Mouse (Mus musculus): ENCODE measurements around the gene Gcg. TPM values are rescaled to one million over a fixed set of nuclear protein-coding genes. Genes with fewer than 3 reads are reported as not detected.

Gcg gene
- polyA plus RNA-seq, 1 experiment from 2014 or later, result 54.8 TPM

DNA sequence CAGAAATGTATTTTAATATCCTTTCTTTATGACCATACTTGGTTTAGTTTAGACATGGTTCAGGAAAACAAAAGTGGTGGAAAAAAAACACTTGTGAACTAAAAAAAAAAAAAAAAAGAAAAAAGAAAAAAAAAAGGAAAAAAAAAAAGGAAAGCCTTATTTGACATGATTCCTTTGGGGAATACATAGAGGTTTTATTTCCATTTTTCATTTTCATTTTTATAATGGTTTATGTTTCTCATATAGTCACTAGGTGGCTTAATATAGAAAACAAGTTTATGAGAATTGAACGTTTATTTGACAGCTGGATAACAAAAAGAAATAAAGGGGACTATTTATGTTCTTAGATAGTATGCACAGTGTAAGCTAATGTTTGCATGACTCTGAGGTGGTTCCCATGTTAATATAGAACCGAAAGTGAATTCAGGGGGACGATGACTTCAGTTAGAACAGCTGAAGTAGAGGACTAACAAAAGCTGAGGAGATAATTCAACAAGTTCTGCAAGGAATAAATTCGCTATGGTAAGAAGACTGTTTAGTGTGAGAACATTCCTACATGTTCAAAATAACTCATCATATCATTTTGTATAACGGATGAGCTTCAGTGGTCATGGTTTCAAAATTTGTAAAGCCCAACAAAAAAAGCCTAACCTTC, 33.6 kb downstream of the Gcg start:
- Histone ChIP-seq H3K9me3 (replicated peaks; ENCODE audit: control insufficient read depth, low read length) (no peaks in the 10 kb centered on the region), H3K4me1 (ENCODE audit: control insufficient read depth, insufficient read depth, low read length) (no peaks in the 10 kb centered on the region), H3K9ac (ENCODE audit: low read length) (no peak overlapping the region), H3K4me3 (replicated peaks; ENCODE audit: low read length) (no peak overlapping the region), H3K4me2 (ENCODE audit: low read depth, low read length) (no peak overlapping the region), H3K27me3 (ENCODE audit: control insufficient read depth, insufficient read depth, low read length) (no peaks in the 10 kb centered on the region), H3K36me3 (ENCODE audit: control insufficient read depth, insufficient read depth, low read length) (no peaks in the 10 kb centered on the region), H3K27ac (ENCODE audit: low read length) (no peak overlapping the region)
- ATAC-seq (ENCODE audit: insufficient read depth, low FRiP score), result no peak
- 62% methylated on average over 5 of the region's 5 CpGs for WGBS

GRCm38 (mm10) chr2:62440802-62441544, 42.5 kb downstream of the Gcg start:
- H3K4me1 ChIP-seq (ENCODE audit: control insufficient read depth, insufficient read depth, low read length), result no peaks in the 10 kb centered on the region
- H3K27ac ChIP-seq (ENCODE audit: low read length), result no peak overlapping the region
- no peaks in the 10 kb centered on the region for H3K27me3 ChIP-seq (ENCODE audit: control insufficient read depth, insufficient read depth, low read length)
- H3K4me2 ChIP-seq (ENCODE audit: low read depth, low read length), result peak overlapping the region; percentile 31; the same call in 1 of the 2 replicates
- no peaks in the 10 kb centered on the region for H3K36me3 ChIP-seq (ENCODE audit: control insufficient read depth, insufficient read depth, low read length)
- peak overlapping the region; percentile 4; the same call in 1 of the 2 replicates for H3K4me3 ChIP-seq (replicated peaks; ENCODE audit: low read length)
- 44% methylated on average over 13 of the region's 13 CpGs for WGBS
- ATAC-seq (ENCODE audit: insufficient read depth, low FRiP score), result peak; percentile 71
- no peak overlapping the region for H3K9ac ChIP-seq (ENCODE audit: low read length)
- H3K9me3 ChIP-seq (replicated peaks; ENCODE audit: control insufficient read depth, low read length), result no peaks in the 10 kb centered on the region; the same call in 1 of the 2 replicates

GRCm38 (mm10) chr2:62440083-62440482, 43.4 kb downstream of the Gcg start:
- ATAC-seq (ENCODE audit: insufficient read depth, low FRiP score), result no peak
- Histone ChIP-seq H3K9me3 (replicated peaks; ENCODE audit: control insufficient read depth, low read length) (no peaks in the 10 kb centered on the region; the same call in 1 of the 2 replicates), H3K4me3 (replicated peaks; ENCODE audit: low read length) (no peak overlapping the region), H3K4me2 (ENCODE audit: low read depth, low read length) (no peak overlapping the region), H3K27ac (ENCODE audit: low read length) (no peak overlapping the region), H3K27me3 (ENCODE audit: control insufficient read depth, insufficient read depth, low read length) (no peaks in the 10 kb centered on the region), H3K9ac (ENCODE audit: low read length) (no peak overlapping the region), H3K36me3 (ENCODE audit: control insufficient read depth, insufficient read depth, low read length) (no peaks in the 10 kb centered on the region), H3K4me1 (ENCODE audit: control insufficient read depth, insufficient read depth, low read length) (no peaks in the 10 kb centered on the region)
- WGBS, result 79% methylated on average over 4 of the region's 4 CpGs

DNA sequence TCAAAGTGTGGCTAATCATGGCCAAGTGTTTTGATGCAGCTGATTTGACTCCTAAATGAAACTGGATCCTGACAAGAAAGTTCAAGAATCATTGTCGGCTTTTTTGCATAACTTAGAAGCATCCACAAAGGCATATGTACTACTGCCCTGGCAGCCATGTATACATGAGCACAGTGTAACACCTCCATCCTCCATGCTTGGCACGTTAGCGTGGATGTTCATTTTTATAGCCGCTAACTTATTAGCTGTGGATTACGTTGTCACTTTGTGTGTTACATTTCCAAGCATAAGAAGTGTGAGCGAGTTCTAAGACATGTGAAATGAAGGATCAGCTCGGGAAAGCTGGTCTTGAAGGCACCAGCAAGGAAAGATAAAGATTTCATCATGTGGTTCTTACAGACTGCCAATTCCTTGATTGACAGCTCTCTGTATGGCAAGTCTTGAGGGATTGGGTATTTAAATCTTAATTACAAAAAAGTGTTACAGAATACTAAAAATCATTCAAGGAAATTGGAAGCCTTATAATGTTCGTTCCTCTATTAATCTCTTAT, 52.1 kb downstream of the Gcg start:
- Histone ChIP-seq H3K27ac (ENCODE audit: low read length) (no peak overlapping the region), H3K27me3 (ENCODE audit: control insufficient read depth, insufficient read depth, low read length) (no peaks in the 10 kb centered on the region), H3K36me3 (ENCODE audit: control insufficient read depth, insufficient read depth, low read length) (no peaks in the 10 kb centered on the region), H3K9ac (ENCODE audit: low read length) (no peak overlapping the region), H3K4me3 (replicated peaks; ENCODE audit: low read length) (no peak overlapping the region), H3K4me2 (ENCODE audit: low read depth, low read length) (no peak overlapping the region), H3K4me1 (ENCODE audit: control insufficient read depth, insufficient read depth, low read length) (no peaks in the 10 kb centered on the region), H3K9me3 (replicated peaks; ENCODE audit: control insufficient read depth, low read length) (no peaks in the 10 kb centered on the region)
- ATAC-seq (ENCODE audit: insufficient read depth, low FRiP score), result no peak
- WGBS, result 86% methylated on average over 8 of the region's 8 CpGs

- WGBS, result 84% methylated on average over 3 of the region's 3 CpGs
- ATAC-seq (ENCODE audit: insufficient read depth, low FRiP score), result no peak
- Histone ChIP-seq H3K27me3 (ENCODE audit: control insufficient read depth, insufficient read depth, low read length) (no peaks in the 10 kb centered on the region), H3K27ac (ENCODE audit: low read length) (no peak overlapping the region), H3K4me3 (replicated peaks; ENCODE audit: low read length) (no peak overlapping the region), H3K9me3 (replicated peaks; ENCODE audit: control insufficient read depth, low read length) (no peaks in the 10 kb centered on the region), H3K4me2 (ENCODE audit: low read depth, low read length) (no peak overlapping the region), H3K4me1 (ENCODE audit: control insufficient read depth, insufficient read depth, low read length) (no peaks in the 10 kb centered on the region), H3K9ac (ENCODE audit: low read length) (no peak overlapping the region), H3K36me3 (ENCODE audit: control insufficient read depth, insufficient read depth, low read length) (no peaks in the 10 kb centered on the region)
These were observed 57.5 kb downstream of the Gcg start for GRCm38 (mm10) chr2:62425941-62426340.

Other genes with a start within 250 kb of the Gcg start
- gene Dpp4, start 71.4 kb downstream of the Gcg start, polyA plus RNA-seq (2015; fragmentation: Nextera tagmentation; extraction: Ambion mirVana), result 18.5 and 18.9 TPM in 2 replicates
- 17.1 and 18.4 TPM in 2 replicates for gene Fap, start 90.4 kb upstream of the Gcg start, polyA plus RNA-seq (2015; fragmentation: Nextera tagmentation; extraction: Ambion mirVana)
- gene Ifih1, start 162.6 kb upstream of the Gcg start, polyA plus RNA-seq (2015; fragmentation: Nextera tagmentation; extraction: Ambion mirVana), result 4.3 and 4.8 TPM in 2 replicates
- 6.4 and 6.8 TPM in 2 replicates for gene Gca, start 180.6 kb upstream of the Gcg start, polyA plus RNA-seq (2015; fragmentation: Nextera tagmentation; extraction: Ambion mirVana)

Data from stomach, embryonic 16.5 days (tissue).